Mouse (Mus musculus) urinary bladder, postnatal 14 days (tissue): ENCODE measurements around the gene Pqlc2.
A peak's percentile ranks its signal among the peaks of the same experiment; 100 is the strongest.

ENCODE experiments used
- DNase-seq: peaks from one replicate; pipeline ENCODE4 v3.0.0; 2021; ENCODE audit warnings: low spot score

Gene Pqlc2

DNA sequence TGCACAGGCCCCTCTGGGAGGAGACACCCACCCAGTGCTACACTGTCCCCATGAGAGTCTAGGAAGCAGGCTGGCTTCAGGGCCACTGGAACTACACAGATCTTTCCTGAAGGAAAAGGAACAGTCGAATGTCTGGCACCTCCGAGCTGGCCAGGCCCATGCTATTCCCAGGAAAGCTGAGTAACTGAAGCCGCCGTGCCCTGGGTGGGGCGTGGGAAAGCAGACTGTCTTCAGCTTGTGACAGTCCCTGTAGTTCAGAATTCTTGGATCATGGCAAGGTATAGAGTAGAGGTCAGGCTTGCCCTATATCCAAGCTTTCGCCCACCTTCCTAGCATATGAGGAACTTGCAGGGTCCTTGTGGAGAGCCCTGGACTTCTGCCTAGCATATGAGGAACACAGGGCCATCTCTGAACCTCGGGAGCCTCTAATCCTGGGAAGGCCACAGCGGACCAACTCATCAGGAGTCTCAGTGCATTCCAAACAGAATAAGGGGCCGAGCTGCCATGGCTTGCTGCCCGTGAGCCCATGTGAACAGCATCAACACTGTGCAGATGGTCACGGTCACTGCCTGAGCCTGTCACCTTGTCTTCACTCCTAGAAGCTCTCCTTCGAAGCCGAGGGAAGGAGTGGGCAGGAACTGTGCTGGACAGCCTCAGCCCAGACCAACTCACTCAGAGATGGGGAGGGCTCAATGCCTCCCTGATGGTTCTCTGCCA is 44.6 kb downstream of the Pqlc2 start:
- no peak for DNase-seq

DNA sequence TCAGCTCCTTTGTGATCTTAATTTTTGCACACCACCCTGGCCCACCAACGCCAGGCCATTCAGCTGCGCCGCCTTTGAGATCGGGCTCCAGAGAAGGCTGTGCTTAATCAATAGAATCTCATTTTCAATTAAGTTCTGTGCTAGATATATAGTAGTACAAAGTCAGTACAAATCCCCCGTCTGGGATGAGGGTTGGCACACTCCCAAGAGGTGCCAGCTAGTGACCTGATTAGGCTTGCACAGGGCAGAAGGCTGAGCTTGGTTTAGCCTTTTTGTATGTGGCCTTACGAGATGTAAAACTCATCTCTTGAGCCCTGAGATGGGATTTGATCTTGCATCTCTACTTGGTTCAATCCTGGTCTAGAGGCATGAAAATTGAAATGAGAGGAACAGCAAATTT is 47.5 kb downstream of the Pqlc2 start:
- DNase-seq: no peak

- DNase-seq: no peak
Observed at GRCm38 (mm10) chr4:139259302-139259871, 51.1 kb downstream of the Pqlc2 start.

DNA sequence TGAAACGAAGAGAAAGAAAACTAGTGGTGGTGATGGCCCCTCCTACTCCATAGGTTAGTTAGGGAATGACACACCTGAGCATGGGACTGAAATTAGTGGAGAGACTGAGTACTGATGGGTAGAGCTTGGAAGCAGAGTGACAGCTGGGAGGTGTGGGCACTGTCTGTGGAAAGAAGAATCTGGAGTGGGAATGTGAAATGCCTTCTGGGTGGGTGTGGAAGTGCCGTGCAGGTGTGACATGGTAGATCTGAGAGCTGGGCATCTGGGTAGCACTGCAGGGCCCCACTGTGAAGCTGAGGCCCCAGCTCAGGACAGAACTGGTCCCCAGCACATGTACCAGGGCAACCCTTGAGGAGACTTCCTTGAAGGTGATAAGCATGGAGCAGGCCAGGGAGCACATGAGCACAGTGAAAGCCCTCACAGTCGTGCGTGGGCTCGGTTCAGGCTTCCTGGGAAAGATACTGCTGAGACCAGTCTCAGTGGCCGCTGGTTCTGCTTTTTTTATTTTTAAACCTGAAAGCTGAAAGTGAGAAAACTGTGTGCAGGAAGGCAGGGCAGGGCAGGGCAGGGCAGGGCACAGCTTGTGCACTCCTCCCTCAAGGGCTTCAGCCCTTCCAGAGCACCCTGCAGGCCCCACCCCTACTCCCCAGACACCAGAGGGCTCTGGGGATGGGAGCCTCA is 51.7 kb downstream of the Pqlc2 start:
- DNase-seq: no peak

GRCm38 (mm10) chr4:139256708-139257107 is 53.8 kb downstream of the Pqlc2 start:
- no peak for DNase-seq

DNA sequence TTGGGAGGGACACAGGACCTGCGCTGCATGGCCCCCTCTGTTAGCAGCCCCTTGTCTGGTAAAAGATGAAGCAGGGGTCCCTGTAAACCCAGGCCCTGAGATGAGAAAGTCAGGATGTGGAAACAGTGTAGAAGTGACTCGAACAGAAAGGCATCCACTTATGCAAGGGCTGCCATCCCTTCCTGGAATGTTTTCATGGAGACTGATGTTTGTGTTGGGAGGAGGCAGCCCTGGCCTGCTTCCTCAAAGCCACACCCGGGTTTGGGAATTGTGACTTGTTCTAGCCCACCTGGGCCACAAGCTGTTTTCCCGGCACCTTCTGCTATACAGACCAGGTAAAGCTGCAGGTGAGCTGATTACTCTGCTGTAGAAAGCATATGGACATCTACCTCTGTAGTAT is 54.4 kb downstream of the Pqlc2 start:
- no peak for DNase-seq

DNA sequence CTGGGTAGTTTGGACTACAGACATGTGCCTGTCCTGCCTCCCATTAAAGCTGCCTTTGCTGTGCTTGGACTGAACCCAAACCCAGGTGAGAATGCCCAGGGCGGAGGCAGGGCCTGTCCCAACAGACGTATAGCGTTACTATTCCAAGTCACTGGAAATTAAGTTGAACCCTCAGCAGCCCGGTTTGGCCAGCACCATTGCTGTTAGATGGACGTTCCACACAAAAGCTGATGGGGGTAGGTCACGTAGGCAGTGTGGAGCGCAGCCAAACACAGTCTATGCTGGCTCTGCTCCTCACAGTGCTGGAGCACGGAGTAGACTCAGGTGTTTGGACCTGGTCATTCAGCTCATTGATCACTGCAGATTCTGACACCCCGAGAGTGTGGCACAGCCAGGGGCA is 57.3 kb downstream of the Pqlc2 start:
- DNase-seq: no peak

GRCm38 (mm10) chr4:139252051-139252760 is 58.3 kb downstream of the Pqlc2 start:
- peak; percentile 83 for DNase-seq

- no peak for DNase-seq
Observed at GRCm38 (mm10) chr4:139250886-139251285, 59.6 kb downstream of the Pqlc2 start.

DNA sequence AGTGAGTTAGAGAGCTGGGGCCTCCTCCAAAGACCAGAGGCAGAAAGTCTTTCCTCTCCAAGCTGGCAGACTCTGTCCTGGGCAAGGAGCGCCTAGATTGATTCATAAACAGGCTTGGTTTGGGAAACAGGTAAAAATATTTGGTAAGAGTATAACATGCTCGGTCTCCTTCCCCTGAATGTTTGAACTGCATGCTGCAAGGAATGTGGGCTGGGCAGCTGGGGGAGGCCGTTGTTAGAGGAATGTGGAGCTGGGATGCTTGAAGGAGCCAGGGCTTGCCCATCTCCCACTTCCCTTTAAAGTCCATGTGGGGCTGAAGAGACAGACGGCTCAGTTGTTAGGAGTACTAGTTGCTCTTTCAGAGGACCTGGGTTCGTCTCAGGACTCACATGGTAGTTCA is 60.5 kb downstream of the Pqlc2 start:
- peak; percentile 58 for DNase-seq

DNA sequence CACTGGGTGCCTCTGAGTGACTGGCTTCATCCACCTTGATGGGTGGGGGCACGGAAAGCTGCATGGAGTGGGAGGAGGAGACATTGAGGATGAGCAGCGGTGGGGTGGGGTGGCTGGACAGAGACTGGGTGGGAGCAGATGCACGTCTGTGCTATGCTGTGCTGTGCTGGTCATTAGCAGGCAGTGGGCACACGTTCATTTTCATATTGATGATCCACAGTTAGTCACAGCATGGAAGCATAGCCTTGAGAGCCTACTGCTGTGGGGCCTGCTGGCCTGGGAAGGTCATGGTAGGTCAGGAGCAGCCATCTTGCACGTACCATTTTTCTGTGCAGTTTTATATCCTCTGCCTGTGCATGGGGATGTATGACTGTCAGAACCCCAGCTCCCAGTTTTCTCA is 61.8 kb downstream of the Pqlc2 start:
- DNase-seq: no peak

DNA sequence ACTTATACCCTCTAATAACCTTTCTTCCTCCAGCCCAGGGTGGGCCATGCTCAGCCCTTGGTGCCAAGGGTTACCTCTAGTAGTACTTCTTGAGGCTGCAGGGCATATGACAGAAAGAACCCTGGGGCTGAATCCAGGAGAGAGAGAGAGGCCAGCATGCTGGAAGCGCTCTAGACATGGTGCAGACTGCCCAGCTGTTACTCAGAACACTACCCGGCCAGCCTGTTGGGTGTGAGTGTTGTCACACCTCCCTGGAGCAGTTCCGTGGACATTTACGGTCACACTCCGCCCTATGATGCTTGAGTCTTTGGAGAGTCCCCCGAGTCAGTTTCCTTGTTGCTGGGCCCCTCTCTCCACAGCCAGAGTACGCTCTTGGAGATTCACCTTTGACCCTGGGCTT is 62.5 kb downstream of the Pqlc2 start:
- no peak for DNase-seq

DNA sequence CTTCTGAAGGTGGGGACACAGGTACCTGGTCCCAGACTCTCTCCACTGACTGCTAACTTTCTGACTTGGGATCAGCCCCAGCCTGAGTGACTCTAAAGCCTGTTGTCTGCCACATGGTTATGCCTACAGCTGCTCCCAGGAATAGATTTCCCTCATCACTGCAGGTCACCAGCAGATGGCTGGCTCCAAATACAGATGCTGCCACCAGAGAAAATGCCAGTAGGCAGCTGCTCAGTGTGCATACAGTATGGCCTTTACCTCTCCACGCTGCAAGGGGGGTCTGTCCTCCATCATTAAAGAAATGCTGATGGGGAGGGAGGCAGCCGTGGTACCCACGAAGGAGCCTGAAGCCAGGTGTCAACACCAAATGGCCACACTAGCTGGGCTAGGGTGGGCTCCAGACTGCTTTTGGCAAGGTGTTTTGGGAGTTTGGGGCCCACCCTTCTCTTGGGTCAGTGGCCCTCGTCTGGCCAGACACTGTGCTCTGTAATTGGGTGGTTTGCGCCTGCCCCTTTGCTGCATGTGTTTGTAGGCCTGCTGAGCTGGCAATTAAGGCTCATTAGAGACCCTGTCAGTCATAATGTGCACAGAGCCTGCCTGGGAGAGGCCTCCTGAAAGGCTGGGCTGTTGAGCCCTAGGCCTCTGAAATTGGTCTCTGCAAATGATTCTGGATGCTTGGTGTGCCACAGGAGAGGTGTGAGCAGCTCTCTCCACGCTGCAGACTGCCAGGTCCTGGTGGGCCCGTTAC is 64.2 kb downstream of the Pqlc2 start:
- DNase-seq: no peak

DNA sequence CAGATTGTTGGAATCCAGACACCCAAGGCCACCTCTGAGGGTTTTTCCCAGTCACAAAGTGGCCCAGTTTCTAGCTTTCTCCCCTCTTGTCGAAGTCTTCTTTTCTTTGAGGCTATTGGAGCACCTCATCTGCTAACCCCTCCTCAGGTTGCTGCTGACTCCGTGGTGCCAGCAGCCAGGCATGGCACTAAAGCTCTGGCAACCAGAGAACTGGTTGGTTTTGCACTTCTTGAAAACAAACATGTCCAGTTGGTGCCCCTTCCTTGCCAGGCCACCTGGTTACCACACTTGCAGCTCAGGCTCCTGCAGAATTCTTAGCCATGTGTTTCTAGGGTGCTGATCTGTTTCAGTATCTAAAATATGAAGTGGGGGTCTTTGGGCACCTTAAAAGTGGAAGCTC is 65.0 kb downstream of the Pqlc2 start:
- no peak for DNase-seq

- DNase-seq: no peak
Observed at GRCm38 (mm10) chr4:139244766-139245165, 65.7 kb downstream of the Pqlc2 start.

DNA sequence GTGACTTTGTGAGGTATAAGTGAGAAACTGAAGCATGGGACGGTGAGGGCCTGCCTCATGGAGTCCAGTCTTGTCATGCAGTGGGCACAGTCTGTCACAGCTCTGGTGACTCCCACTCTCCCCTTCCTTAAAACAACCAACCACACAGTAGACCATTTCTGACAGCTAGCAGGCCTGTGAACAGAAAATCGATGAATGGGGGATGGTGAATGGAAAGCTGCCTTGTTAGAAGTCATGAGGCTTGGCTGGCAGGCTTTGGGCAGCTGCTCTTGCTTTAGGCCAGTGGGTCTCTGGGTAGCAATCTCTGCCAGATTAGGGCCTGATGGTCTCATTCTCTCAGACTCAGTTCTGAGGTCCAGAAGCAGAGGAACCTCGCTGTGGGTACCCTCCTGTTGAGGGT is 66.3 kb downstream of the Pqlc2 start:
- no peak for DNase-seq
